Mouse (Mus musculus) neural tube, embryonic 10.5 days (tissue): ENCODE measurements around the gene Faim2.
A peak's percentile ranks its signal among the peaks of the same experiment; 100 is the strongest.

Source experiments
- DNase-seq: peaks from one replicate; pipeline ENCODE4 v3.0.0-alpha.2; 2017; ENCODE audit warnings: low spot score; ENCODE audit errors: extremely low spot score

Faim2 gene

DNA sequence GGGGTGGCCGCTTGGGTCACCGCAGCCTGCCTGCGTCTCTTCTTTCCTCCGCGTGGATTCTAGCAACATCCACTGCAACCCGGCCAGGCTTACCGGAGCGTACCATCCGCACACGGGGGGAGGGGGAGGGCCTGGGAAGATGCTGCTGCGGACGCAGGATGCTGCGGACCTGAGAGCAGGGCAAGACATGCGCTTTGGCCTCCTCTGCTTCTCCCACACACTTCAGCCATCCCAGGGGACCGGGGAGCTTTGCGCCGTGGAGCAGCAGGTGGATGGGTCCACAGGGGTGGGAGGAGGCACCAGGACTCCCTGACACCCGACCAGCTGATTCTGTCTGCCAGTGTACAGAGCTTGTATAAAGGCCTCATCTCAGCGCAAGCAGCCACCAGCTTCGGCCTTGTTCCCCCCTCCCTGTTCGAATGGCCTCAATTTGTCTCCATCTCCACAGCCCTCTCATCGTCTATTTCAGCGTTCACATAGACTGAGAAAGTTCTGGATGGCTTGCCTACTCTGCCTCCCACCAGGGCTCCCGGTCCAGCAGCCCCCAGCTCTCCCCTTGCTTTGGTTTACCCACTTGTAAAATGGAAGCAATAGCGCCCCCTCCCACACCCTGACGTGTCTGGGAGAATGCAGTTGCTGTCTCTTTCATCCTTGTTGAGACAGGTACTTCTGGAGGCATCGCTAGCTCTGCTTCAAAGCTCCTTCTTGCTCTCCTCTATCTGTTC lies at the start of gene Faim2:
Faim2 (minus strand) TSS at position 537 of the 725 bp plus-strand sequence.
- DNase-seq, result peak; percentile 44

DNA sequence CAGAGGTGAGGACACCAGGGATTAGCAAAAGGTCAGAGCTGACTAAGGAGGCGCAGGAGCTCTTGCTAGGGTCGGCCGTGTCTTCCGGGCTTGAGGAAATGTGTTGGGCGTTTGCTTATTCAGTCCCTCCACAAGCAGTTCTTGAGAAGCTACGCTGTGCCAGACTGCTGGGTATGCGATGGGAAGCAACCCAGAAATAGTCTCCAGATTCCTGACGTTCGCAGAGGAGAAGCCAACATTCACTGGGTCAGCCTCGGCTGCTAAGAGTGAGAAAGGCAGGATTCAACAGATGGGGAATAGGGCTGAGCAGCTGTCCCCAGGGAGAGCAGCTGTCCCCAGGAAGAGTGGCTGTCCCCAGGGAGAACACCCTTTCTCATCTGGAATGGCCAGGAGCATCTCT lies 41.2 kb upstream of the Faim2 start:
- no peak for DNase-seq

DNA sequence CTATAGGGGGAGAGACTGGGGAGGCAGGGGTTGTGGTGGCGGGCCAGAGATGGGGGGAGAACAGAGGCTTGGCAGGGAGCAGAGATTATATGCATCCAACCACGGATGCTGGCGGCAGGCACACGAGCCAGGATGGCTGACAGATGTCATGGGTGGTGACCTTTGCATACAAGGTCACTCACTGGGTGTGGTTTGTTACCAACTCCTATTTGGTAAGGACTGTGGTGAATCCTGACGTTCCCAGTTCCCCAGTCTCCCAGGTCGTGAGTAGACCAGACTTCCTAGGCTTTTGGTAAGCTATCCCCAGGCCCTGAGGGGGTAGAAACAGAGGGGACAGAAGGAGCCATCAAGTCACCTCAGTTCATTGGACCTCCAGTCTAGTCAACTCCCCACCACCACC lies 40.7 kb upstream of the Faim2 start:
- DNase-seq, result no peak

DNA sequence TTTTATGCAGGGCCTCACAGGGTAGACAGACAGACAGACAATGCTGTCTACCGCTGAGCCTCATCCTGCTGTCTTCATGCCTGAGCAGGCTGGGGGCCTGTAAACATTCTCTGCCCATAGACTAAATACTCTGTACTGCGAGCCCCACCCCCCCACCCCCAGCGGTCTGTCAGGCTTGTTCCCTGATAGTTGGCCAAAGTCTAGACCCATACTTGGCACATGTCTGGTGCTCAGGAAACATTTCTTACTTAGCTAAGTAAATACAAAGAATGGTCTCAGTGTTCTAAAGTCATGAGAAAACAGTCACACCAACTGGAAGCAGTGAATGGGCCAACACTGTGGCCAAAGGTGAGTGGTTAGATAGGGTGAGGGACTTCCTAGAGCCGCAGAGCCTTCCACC lies 39.4 kb upstream of the Faim2 start:
- DNase-seq, result no peak

DNA sequence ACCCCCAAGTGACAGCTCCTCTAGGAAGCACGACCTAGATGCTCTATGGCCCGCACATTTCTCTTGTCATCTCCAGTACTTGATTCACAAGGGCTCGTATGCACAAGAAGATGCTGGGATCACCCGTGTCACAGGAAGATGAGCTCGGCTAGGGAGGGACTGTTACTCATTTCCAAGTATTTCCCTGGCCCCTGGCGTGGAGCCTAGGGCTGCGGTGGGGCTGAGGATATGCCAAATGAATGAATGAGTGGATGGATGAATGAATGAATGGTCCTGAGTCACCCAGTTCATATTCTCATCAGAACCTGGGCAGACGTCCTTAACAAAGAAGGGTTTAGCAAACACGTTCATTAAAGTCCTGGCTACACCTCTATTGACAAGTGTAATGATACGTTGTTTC lies 32.3 kb upstream of the Faim2 start:
- DNase-seq, result no peak

DNA sequence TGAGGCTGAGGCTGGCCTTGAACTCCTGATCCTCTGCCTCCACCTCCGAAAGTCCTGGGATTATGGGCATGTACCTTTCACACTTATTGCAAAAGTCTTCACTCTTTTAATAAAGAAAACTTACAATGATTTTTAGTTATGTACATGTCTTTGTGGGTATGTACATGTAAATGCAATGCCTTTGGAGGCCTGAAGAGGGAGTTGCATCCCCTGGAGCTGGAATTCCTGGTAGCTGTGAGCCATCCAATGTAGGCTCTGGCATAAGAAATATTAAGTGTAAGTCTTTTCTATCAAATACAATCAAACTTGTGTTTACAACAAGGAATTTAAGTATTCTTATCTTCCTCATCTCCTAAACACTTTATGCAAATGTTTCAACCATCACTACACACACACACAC lies 31.0 kb upstream of the Faim2 start:
- DNase-seq, result no peak

DNA sequence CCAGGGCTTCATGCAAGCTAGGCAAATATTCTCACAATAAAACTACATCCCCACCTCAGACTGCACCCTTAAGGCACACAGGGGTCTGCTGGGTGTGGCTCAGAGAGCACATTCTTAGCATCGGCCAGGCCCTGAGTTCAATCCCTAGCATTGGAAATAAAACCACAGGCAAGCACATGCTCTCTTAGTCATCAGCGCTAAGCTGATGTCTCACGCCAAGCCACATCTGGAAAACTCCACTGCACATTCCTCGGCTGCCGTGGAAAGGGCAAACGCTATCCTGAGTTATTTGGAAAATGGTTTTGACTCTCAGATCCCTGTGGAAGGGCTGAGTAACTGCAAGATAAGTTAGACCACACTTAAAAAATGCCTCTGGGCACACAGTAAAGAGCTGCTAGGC lies 25.8 kb upstream of the Faim2 start:
- no peak for DNase-seq

DNA sequence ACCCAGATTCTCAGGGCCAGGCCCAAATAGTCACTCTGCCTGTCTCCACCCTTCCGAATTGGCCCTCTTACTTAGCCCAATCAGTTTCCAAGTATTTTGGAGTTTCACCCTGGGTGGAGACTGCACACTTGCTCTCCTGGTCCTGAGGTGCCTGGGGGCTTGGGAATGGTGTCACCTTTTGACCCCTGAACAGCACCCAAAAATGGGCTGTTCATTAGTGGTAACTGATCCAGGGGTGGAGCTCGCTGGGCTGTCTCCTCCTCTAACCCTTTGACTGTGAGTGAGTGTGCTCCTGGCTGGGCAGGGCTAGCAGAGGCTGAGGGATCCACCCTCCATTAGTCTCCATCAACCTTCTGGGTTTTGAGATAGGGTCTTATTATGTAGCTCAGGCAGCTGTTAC lies 21.9 kb upstream of the Faim2 start:
- DNase-seq, result no peak

DNA sequence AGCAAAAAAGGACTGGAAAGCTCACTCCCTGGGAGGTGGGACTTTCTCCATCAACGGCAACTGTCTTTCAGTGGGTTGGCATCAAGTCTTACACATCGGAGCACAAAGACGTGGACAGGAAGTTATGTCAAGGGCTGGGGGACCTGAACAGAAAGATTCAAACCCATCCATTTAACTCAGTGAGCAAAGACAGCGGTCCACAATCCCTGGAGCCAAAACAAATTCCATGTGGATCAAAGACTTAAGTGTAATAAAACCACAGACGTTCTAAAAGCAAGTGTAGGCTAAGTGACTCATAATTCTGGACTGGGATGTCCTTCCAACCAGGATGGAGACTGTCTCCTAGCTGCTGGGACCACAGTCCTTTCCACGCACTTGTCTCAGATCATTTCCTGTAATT lies 19.8 kb upstream of the Faim2 start:
- no peak for DNase-seq

DNA sequence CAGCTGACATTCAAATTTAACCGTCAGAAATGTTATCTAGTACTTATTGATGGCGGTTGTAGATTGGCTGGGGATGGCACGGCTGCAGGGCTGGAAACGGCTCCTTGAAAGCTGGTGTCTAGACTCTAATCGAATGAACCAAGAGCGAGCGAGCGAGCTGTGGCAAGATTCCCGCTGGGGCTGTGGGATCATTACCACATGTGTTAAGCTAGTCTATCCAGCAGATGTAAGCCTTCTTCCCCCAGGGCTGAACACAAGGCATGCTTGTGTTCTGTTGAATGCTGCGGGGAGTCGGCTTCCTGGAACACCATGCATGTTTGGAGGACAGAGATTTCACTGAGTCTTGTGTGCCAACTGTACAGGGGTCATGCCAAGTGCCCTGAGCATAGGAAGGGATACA lies 18.6 kb upstream of the Faim2 start:
- peak; percentile 31 for DNase-seq

DNA sequence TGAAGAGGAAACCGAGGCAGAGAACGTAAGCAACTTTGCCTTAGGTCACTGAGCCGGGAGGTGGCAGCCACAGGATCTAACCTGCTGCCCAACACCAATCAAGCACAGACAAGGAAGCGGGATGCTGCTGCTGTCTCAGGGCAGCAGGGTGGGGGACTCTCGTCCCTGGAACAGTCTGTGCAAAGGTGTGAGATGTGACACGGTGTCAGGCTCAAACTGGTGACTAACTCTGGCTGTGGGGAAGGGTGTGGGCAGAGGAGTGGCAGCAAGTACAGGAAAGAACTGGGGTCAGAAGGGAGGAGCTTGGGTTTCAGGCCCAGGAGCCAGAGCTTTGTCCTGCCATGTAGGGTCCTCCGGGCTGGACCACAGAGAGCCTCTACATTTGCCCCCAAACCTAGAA lies 16.1 kb upstream of the Faim2 start:
- no peak for DNase-seq

DNA sequence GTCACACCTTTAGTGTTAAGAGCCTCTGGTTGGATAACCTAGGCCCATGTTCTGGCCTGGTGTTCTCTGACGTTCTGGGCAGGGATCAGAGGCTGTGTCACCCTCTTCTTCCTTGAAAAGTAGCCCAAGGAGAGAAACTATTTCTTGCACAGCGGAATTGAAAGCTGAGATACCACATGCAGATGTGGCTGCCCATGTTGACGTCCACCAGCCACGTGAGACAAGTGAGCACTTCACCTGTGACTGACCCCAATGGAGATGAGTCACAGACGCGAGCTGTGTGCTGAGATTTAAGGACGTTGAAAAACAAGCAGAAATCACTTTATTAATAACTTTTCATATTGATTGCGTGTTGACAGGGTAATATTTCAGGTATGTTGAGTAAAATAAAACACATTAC lies 11.9 kb upstream of the Faim2 start:
- DNase-seq, result no peak

DNA sequence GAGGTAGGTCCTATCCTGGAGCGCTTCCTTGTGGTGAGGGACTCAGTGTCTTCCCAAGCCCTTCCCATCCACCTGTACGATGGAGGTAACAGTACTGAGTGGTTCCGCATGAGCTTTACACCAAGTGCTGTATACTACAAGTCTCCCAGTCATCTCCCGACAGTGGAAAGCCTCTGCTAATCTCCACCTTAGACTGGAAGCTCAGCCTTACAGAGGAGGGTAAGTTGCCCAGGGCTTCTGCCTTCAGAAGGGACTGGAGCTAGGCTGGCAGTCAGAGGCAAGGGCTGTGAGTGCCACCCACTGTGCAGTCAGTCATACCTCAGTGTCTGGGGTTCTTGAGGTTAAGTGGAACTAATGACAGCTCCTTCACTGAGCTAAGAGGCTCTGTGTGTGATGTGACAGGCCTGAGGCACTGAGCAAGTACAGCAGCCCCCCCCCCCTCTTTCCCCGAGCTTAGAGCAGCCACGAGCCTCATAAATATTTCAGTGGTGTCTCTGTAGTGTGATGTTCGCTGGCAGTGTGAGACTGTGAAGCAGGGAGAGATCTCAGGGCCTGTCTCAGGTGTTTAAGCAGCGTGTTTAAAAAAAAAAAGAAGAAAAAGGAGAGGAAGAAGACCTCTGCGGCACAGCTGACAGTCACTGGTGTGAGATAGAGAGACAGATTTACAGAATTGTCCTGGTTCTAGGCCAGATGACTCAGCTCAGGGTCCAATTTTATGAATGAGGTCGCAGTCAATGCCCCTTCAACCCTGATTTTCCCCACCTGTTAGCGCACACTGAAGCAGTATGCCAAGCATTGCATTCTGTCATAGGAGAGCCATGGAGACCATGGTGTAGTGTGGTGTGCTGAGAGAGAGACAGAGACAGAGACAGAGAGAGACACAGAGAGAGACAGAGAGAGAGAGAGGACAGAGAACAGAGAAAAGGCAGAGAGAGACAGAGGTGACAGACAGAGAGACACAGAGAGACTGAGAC lies 9.2 kb upstream of the Faim2 start:
- DNase-seq, result no peak

DNA sequence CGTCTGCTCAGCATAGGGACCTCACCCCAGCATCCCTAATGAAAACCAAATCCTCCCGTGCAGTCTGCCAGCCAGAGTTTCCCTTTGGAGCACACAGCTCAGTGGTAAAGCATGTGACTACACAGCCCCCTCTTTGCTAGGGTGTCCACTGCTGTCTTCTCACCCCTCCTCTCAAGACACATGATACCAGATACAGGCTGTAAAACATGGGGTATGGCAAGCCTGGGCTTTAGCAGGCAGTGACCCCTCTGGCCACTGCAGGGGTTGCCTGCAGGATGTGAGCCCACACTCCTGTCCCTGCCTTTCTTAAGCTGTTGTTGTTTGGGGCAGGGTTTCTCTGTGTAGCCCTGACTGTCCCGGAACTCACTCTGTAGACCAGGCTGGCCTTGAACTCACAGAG lies 4.1 kb upstream of the Faim2 start:
- no peak for DNase-seq

DNA sequence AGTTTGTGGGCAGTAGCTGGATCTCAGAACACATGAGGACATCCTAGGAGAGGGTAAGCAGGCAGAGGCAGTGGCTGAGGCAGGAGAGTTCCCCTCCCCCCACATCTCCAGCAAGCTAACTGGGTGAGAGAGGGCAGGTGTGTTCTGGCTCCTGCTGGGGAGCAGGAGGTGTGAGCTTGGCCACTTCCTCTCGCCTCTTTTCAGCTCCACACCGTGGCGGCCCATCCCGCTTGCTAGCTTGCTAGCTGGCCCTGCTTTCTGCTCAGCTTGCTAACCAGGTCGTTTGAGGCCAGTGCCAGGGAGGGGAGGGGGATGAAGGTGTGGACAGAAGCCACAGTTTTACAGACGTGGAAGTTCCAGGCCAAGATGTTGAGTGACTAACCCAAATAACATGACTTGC lies 3.2 kb upstream of the Faim2 start:
- no peak for DNase-seq

DNA sequence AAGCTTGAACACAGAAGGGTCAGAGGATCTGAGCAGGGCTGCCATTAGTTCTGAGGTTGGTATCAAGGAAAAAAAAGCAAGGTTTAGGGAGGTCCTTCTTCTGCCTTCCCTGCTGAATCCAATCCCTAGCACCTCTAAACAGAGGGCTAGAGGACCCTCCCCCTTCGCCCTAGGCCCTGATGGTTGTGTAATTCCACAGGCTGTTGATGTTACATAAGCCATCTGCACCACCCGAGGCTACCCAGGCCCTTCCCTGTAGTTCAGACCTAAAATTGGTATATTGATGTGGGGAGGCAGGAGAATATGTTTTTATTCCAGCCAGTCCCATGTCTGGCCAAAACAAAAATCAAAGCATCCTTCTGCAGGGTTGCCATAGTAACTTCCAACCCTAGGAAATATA lies 1.3 kb downstream of the Faim2 start:
- no peak for DNase-seq

DNA sequence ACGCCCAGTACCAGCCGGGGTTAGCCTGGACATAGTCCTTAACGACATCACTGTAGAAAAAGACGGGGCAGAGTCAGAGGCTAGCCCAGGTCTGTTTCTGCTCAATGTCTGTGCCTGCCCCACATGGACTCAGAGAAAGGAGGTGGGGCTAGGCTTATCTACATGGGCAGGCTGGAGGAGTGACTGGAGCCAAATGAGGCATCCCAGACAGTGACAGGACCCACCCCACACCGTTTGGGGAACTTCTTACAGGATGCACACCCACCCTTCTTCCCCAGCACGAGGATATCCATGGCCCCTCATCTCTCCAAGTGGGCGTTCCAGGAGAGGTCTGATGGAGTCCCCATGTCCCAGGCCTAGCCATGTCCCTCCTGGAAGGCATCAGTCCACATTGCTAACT lies 7.7 kb downstream of the Faim2 start:
- no peak for DNase-seq

DNA sequence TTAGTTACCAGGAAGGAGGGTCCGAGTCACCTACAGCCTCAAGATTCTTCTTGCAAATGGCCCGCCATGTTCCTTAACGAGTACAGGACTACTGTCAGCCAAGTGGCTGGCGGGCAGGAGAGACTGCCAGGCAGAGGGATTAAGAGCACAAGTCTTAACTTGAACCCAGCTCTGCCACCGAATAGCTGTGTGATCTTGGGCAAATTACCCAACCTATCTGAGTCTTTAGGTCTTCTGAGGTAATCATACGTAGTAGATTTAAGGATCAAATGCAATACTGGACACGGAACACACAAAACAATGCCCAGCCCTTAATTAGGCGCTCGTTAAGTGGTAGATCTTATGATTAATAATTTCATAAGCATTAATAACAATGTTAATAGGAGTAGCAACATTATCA lies 8.3 kb downstream of the Faim2 start:
- no peak for DNase-seq

DNA sequence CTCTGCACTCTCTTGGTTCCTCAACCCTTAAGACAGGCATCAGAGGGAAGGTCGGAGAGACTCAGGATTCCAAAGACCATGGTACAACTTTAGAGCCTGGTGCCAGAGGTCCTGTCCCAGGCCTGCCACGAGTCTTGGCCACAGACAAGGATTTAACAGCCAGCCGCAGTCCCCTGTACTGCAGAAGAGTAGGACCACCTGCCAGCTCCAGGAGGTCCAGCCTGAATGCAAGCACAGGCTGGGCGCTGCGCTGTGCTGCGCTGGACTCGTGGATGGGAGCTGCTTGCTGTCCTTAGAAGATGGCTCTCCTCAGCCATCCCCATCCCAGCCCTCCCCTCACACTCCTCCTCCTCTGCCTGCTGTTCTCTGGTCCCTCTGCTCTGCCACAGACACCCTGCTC lies 10.2 kb downstream of the Faim2 start:
- no peak for DNase-seq

DNA sequence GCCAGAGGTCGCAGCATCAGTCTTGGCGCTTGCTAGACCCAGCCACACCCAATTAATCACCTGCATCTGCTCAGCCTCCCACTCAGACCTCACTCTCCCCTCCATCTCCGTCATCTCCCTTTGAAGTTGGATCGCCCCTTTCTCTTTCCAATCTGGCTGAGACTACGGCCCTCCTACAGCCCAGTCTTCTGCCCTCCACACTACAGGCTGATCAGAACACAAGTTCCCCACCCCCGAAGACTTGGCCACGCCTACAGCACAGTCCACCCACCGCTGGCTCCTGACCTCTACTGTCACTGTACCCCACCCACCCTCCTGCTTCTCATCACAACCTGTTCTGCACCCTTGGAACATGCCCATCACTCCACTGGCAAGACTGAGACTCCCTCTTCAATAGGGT lies 11.2 kb downstream of the Faim2 start:
- no peak for DNase-seq

DNA sequence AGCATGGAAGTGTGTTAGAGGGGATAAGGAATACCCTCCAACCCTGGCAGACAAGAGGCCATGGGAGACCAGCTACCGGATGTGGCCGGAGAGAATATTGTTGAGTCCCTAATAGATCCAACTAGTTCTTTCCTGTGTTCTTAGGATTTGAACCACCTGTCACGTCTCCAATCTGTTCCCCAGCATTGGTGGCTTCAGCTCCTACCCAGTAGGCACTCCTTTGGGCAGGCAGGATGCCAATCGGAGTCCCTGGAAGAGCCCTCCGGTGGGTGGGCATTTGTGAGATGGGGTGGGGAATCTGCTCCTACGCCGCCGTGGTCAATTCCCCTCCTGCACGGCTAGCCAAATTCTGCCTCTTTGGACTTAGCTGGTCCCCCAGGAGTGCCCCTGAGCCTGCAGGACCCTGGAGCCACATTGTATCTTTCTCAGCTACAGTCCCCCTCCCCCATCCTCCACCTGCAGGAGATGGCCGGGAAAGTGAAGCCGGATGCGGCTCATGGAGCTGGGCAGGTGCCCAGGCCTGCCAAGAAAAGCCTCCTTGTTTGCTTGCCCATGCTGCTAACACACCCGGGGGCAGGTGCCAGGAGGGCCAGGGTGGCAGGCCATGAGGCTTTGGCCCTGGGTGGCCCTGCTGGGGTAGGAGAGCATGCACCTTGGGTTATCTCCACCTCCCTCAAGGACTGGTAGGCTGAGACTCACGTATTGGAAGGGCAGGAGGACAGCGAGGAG lies 16.0 kb downstream of the Faim2 start:
- DNase-seq, result no peak

DNA sequence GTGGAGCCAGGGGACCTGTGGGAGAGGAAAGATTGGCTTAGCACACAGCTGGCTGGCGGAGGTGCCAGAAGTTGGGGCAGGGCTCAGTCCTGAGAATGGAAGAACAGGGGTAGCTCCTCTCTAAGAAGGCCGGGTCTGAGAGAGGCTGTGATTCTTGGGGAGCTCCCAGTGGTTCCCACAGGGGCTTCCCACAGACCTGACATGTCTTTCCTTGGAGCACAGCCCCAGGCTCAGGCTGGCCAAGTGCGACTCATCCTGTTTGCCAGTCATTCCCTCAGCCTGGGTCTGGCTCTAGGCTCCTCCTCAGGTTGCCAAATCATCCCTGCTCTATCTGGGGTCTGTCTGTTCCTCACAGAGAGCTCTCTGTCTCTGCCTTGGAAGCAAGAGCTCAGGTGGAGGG lies 17.3 kb downstream of the Faim2 start:
- DNase-seq, result no peak
